Comparison of ENCODE assay signal across 32 mouse cellular contexts in the genomic region with DNA sequence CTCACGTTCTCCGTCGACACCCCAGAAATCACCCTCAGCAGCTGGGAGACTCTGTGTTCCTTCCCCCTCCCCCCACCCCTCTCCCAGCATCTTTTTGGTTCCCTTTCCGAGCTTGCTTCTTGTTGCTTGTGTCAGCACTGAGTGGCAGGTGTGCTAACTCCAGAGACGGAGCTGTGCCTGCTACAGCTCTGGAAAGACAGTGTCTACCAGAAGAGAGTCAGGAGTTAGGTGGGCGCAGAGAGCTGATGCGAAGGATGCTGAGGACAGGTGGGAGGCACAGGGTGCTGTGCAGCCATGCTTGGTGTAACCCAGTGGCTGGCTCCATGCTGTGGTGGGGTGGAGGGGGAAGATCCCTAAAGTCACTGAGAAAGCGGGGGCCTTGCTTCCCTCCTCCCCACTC.
DNase-seq lines count a peak whose midpoint lies in the region; ATAC-seq and TF ChIP-seq lines count a peak whose summit lies in the region.
"Had no signal": no experiment of that assay in that cellular context is flagged by ENCODE, and none has a peak within 500 bp of the region (broad histone marks: within the 10 kb centered on the region; RNA-seq: fewer than 3 reads in every experiment).

No protein-coding gene starts in this region.

- H3K4me1 ChIP-seq in forebrain, embryonic 16.5 days (replicated peaks; ENCODE audit: control insufficient read depth, insufficient read depth, low read length) = peaks cover 5% of the 10 kb centered on the region; the same call in 1 of the 2 replicates
- H3K4me1 ChIP-seq in forebrain, embryonic 12.5 days = 0 out of 2 replicates have a peak, but pooled peaks cover 3% of the 10 kb centered on the region
- H3K4me1 ChIP-seq: embryonic facial prominence, embryonic 13.5 days; heart, embryonic 12.5 days; heart, embryonic 15.5 days; intestine, embryonic 15.5 days had no signal

- peak; percentile 22 to 25 for DNase-seq in left cerebral cortex, adult 2 months (ENCODE audit: extremely low spot score in 1 of 2, low spot score in 2 of 2)
- DNase-seq in left cerebral cortex, adult 11 months (ENCODE audit: low spot score) = no peak
- peak; percentile 11 for DNase-seq in right cerebral cortex, postnatal 25 days
- DNase-seq in right cerebral cortex, adult 18-20 months = no peak
- no peak for DNase-seq in heart, adult 11 months
- DNase-seq: adrenal gland, postnatal 10 days; adrenal gland, postnatal 36 days; B cell, adult 2 months; cerebellum, adult 11-12 months; cerebellum, adult 8-10 months; cerebellum, postnatal 10 days; cerebellum, postnatal 36 days; embryo, embryonic 11 days; gastrocnemius, adult 2 months; gastrocnemius, postnatal 14 days; heart, adult 18-20 months; heart, postnatal 10 days; heart, postnatal 36 days had no signal

- no peak overlapping the region for H3K4me3 ChIP-seq in forebrain, embryonic 16.5 days (replicated peaks; ENCODE audit: low read length)
- no peak overlapping the region for H3K4me3 ChIP-seq in forebrain, embryonic 12.5 days (replicated peaks)
- H3K4me3 ChIP-seq in left cerebral cortex, adult 2 months = no peak overlapping the region
- H3K4me3 ChIP-seq: embryonic facial prominence, embryonic 10.5 days; embryonic facial prominence, embryonic 13.5 days; erythroblast, embryonic 14.5 days; gastrocnemius, adult 2 months; heart, embryonic 12.5 days; heart, embryonic 15.5 days; hindbrain, embryonic 10.5 days; hindbrain, embryonic 13.5 days; intestine, embryonic 15.5 days had no signal

- no peaks in the 10 kb centered on the region for H3K9me3 ChIP-seq in forebrain, embryonic 16.5 days (ENCODE audit: control insufficient read depth, low read length)
- no peaks in the 10 kb centered on the region for H3K9me3 ChIP-seq in forebrain, embryonic 12.5 days
- H3K9me3 ChIP-seq: embryonic facial prominence, embryonic 10.5 days; embryonic facial prominence, embryonic 13.5 days; heart, embryonic 12.5 days; heart, embryonic 15.5 days; hindbrain, embryonic 10.5 days; hindbrain, embryonic 13.5 days; intestine, embryonic 15.5 days had no signal

- ATAC-seq in forebrain, embryonic 16.5 days = peak; percentile 22
- ATAC-seq in forebrain, embryonic 12.5 days (ENCODE audit: low FRiP score) = no peak
- ATAC-seq: hindbrain, embryonic 16.5 days; intestine, embryonic 15.5 days; Patski had no signal

- no peak overlapping the region for H3K27ac ChIP-seq in forebrain, embryonic 16.5 days (ENCODE audit: low read length)
- no peak overlapping the region for H3K27ac ChIP-seq in forebrain, embryonic 12.5 days
- H3K27ac ChIP-seq in left cerebral cortex, adult 2 months = no peak overlapping the region
- H3K27ac ChIP-seq: embryonic facial prominence, embryonic 10.5 days; embryonic facial prominence, embryonic 13.5 days; gastrocnemius, adult 2 months; heart, embryonic 15.5 days; hindbrain, embryonic 10.5 days; hindbrain, embryonic 13.5 days; intestine, embryonic 15.5 days had no signal

- no peak for TF ChIP-seq CTCF in left cerebral cortex, adult 2 months (IDR thresholded peaks at IDR 0.05)

- 0 out of 2 replicates have a peak, but pooled peaks cover 2% of the 10 kb centered on the region for H3K27me3 ChIP-seq in forebrain, embryonic 16.5 days (replicated peaks; ENCODE audit: control insufficient read depth, insufficient read depth, low read length)
- H3K27me3 ChIP-seq in forebrain, embryonic 12.5 days = peaks cover 12% of the 10 kb centered on the region; the same call in 1 of the 2 replicates
- H3K27me3 ChIP-seq: CH12.LX had no signal

- 58% methylated on average over 8 of the region's 8 CpGs for WGBS in forebrain, embryonic 16.5 days
- 60% methylated on average over 8 of the region's 8 CpGs for WGBS in forebrain, embryonic 12.5 days

- no peaks in the 10 kb centered on the region for H3K36me3 ChIP-seq in forebrain, embryonic 16.5 days (ENCODE audit: control insufficient read depth, insufficient read depth)
- no peaks in the 10 kb centered on the region for H3K36me3 ChIP-seq in forebrain, embryonic 12.5 days (replicated peaks)
- H3K36me3 ChIP-seq: embryonic facial prominence, embryonic 10.5 days; embryonic facial prominence, embryonic 13.5 days; G1E; heart, embryonic 12.5 days; heart, embryonic 15.5 days; hindbrain, embryonic 10.5 days; hindbrain, embryonic 13.5 days; intestine, embryonic 15.5 days had no signal

- H3K9ac ChIP-seq in forebrain, embryonic 16.5 days (replicated peaks; ENCODE audit: low read depth, low read length) = no peak overlapping the region
- no peak overlapping the region for H3K9ac ChIP-seq in forebrain, embryonic 12.5 days
- H3K9ac ChIP-seq: embryonic facial prominence, embryonic 13.5 days; heart, embryonic 12.5 days; heart, embryonic 15.5 days; hindbrain, embryonic 13.5 days; intestine, embryonic 15.5 days had no signal

- intact Hi-C loops in left cerebral cortex, adult 2 months (cut with DNase I) = loop anchor here (5.0 kb wide), 1 partner anchor 142 kb away; no protein-coding TSS in a partner anchor

- H3K4me2 ChIP-seq in forebrain, embryonic 16.5 days (ENCODE audit: low read length) = no peak overlapping the region
- H3K4me2 ChIP-seq in forebrain, embryonic 12.5 days = no peak overlapping the region
- H3K4me2 ChIP-seq: embryonic facial prominence, embryonic 13.5 days; heart, embryonic 12.5 days; heart, embryonic 15.5 days; hindbrain, embryonic 13.5 days; intestine, embryonic 15.5 days had no signal

Comparison
In these comparisons a context has a peak if more than half of its experiments do, and no peak if none do; other contexts are left out.
1. DNase-seq: peak in left cerebral cortex, adult 2 months (2 of 2) and right cerebral cortex, postnatal 25 days (single experiment); none in left cerebral cortex, adult 11 months (single experiment), right cerebral cortex, adult 18-20 months (single experiment) and heart, adult 11 months (single experiment).